Mouse (Mus musculus) stomach, postnatal 0 days (tissue): Measurements from ENCODE around the gene Tspan12. TPM values are rescaled to one million over a fixed set of nuclear protein-coding genes. Genes with fewer than 3 reads are reported as not detected.

Experiments used
- ATAC-seq: fragments of 200-750 bp; cut with Nextera tagmentation; 2 replicates; pipeline ENCODE4 v1.8.0; 2017; ENCODE audit not compliant: low FRiP score, low TSS enrichment
- DNase-seq: peaks from one replicate; pipeline ENCODE4 v3.0.0-alpha.2; 2016; ENCODE audit warnings: low spot score
- H3K27ac ChIP-seq: fragments of 300-500 bp; sonication (generic); replicated peaks from 2 replicates; pipeline ENCODE4 v1.5.1; 2014; ENCODE audit warnings: mild to moderate bottlenecking, control low read depth
- H3K27me3 ChIP-seq: fragments of 300-500 bp; sonication (generic); 2 replicates; pipeline ENCODE4 v1.6.1; 2014; ENCODE audit warnings: low read length; ENCODE audit not compliant: control insufficient read depth, insufficient read depth
- H3K36me3 ChIP-seq: fragments of 300-500 bp; sonication (generic); 2 replicates; pipeline ENCODE4 v1.6.1; 2014; ENCODE audit warnings: low read length, mixed read lengths; ENCODE audit not compliant: control insufficient read depth, insufficient read depth
- H3K4me1 ChIP-seq: fragments of 300-500 bp; sonication (generic); replicated peaks from 2 replicates; pipeline ENCODE4 v1.6.1; 2014; ENCODE audit warnings: antibody characterized with exemption; ENCODE audit not compliant: control insufficient read depth, insufficient read depth
- H3K4me2 ChIP-seq: fragments of 300-500 bp; sonication (generic); replicated peaks from 2 replicates; pipeline ENCODE4 v1.6.1; 2014; ENCODE audit warnings: low read depth, mild to moderate bottlenecking, control low read depth, moderate library complexity
- H3K4me3 ChIP-seq: fragments of 300-500 bp; sonication (generic); 2 replicates; pipeline ENCODE4 v1.5.1; 2014; ENCODE audit warnings: low read depth, low read length, control low read depth
- H3K9ac ChIP-seq: fragments of 300-500 bp; sonication (generic); 2 replicates; pipeline ENCODE4 v1.6.1; 2014; ENCODE audit warnings: mild to moderate bottlenecking, low read length, control low read depth, mixed read lengths
- H3K9me3 ChIP-seq: fragments of 300-500 bp; sonication (generic); 2 replicates; pipeline ENCODE4 v1.6.1; 2016; ENCODE audit warnings: low read length; ENCODE audit not compliant: control insufficient read depth
- CTCF ChIP-seq: IDR thresholded peaks from 2 replicates; pipeline ENCODE4 v1.5.1; 2016; ENCODE audit warnings: antibody characterized with exemption, low read depth, mild to moderate bottlenecking, moderate library complexity
- EP300 ChIP-seq: optimal IDR thresholded peaks from 2 replicates; pipeline ENCODE3; 2016; ENCODE audit warnings: antibody characterized with exemption
- WGBS: fragments of 180-500 bp; shearing (Covaris S2); extraction: QIAGEN DNeasy Blood & Tissue Kit; methylation state at CpG from one replicate; pipeline ENCODE4 v1.1.7; 2014; 5-methylcytosine and 5-hydroxymethylcytosine counted together
- polyA plus RNA-seq: library from polyadenylated mRNA; unstranded; fragments of >200 nt; fragmentation: Nextera tagmentation; extraction: Ambion mirVana; gene quantifications from 2 replicates; pipeline ENCODE4 v1.2.1, GENCODE M21; 2015

Tspan12 gene
- polyA plus RNA-seq, 1 experiment from 2014 or later: 25.0 TPM

DNA sequence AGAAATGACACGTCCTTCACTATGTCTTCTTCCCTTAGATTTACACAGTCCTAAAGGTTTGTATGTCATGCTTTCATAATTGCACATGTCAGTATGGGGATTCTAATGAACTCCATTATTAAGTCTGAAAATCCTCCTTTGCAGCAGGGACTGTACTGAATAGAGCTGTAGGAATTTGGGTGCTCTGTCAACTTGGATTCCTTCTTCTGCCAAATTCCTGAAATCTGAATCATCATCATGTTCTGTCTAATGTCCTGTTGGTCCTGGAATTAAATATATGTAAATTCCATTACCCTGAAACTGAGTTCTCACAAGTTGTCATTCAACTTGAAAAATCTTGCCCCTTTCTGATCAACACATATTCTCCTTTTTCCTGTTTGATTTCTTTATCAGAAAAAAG lies 104.8 kb downstream of the Tspan12 start:
- no peak for DNase-seq
- Histone ChIP-seq H3K27ac (no peak overlapping the region), H3K4me1 (no peaks in the 10 kb centered on the region), H3K9me3 (no peaks in the 10 kb centered on the region), H3K4me2 (no peak overlapping the region), H3K36me3 (no peaks in the 10 kb centered on the region), H3K27me3 (no peaks in the 10 kb centered on the region), H3K4me3 (no peak overlapping the region), H3K9ac (no peak overlapping the region)
- no peak for TF ChIP-seq EP300
- TF ChIP-seq CTCF: no peak
- no peak for ATAC-seq
- WGBS: 63% methylated on average over 1 of the region's 1 CpGs

DNA sequence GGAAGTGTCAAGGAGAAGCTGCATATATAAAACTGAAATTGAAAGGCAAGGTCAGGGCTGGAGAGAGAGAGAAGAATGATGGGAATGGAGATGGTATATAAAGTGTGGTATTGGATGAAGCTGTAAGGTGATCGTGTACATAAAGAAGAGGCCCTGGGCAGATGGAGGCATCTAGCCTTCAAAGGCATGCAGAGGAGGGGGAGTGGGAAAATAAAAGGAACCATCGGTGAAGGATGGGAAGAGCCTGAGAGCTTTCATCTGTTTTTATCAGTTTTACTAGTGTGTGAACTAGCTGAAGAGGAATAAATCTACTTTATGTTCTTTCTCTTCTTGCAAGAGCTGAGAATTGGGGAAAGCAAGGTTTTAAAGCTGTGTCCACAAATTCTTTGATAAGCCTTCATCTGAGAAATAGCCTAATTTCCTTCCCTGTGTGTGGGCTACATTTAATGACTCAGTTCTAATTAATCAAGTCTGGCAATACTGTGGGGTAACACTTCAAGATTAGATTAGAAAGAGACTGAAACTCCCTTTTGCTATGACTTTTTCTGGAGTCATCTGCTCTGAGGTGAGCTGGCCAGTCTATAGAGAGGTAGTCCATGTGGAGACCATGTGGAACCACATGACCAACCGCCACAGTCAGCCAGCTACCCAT lies 107.6 kb downstream of the Tspan12 start:
- DNase-seq: no peak
- Histone ChIP-seq H3K27ac (no peak overlapping the region), H3K9me3 (no peaks in the 10 kb centered on the region), H3K4me3 (no peak overlapping the region), H3K36me3 (no peaks in the 10 kb centered on the region), H3K4me2 (no peak overlapping the region), H3K9ac (no peak overlapping the region), H3K27me3 (no peaks in the 10 kb centered on the region), H3K4me1 (no peaks in the 10 kb centered on the region)
- WGBS: 56% methylated on average over 3 of the region's 3 CpGs
- TF ChIP-seq EP300 (no peak), CTCF (no peak)
- ATAC-seq: no peak

- no peak for ATAC-seq
- WGBS: 51% methylated on average over 2 of the region's 2 CpGs
- DNase-seq: no peak
Measured at GRCm38 (mm10) chr6:21740606-21741005, 111.7 kb downstream of the Tspan12 start.

GRCm38 (mm10) chr6:21722238-21722637 lies 130.1 kb downstream of the Tspan12 start:
- H3K27me3 ChIP-seq: no peaks in the 10 kb centered on the region
- ATAC-seq: no peak
- no peak for DNase-seq
- no peaks in the 10 kb centered on the region for H3K36me3 ChIP-seq
- H3K4me3 ChIP-seq: no peak overlapping the region
- H3K9ac ChIP-seq: no peak overlapping the region
- no peak overlapping the region; the same call in 1 of the 2 replicates for H3K4me2 ChIP-seq
- H3K4me1 ChIP-seq: no peaks in the 10 kb centered on the region
- WGBS: 56% methylated on average over 10 of the region's 10 CpGs
- TF ChIP-seq CTCF (no peak), EP300 (no peak)
- H3K27ac ChIP-seq: no peak overlapping the region
- H3K9me3 ChIP-seq: no peaks in the 10 kb centered on the region

More at GRCm38 (mm10) chr6:21740606-21741005, 111.7 kb downstream of the Tspan12 start:
- TF ChIP-seq CTCF: no peak
- TF ChIP-seq EP300: no peak
- no peak overlapping the region for H3K4me2 ChIP-seq
- H3K4me1 ChIP-seq: no peaks in the 10 kb centered on the region
- H3K4me3 ChIP-seq: no peak overlapping the region
- H3K9me3 ChIP-seq: no peaks in the 10 kb centered on the region
- no peak overlapping the region for H3K27ac ChIP-seq
- H3K36me3 ChIP-seq: no peaks in the 10 kb centered on the region
- H3K27me3 ChIP-seq: no peaks in the 10 kb centered on the region
- H3K9ac ChIP-seq: no peak overlapping the region

Other genes starting within 250 kb of the Tspan12 start
- gene Ing3, start 97.1 kb upstream of the Tspan12 start, polyA plus RNA-seq: 19.8 and 21.2 TPM in 2 replicates
- 10.4 and 10.7 TPM in 2 replicates for gene Cped1, start 133.4 kb upstream of the Tspan12 start, polyA plus RNA-seq